Mouse (Mus musculus) cortical plate, adult 2 months (tissue): ENCODE measurements at regions not wholly inside any gene's neighbourhood (a gene's known extent, or its start where the extent isn't known, plus 50 kb on each side); places are given as distances from the start of the nearest gene placed in this dataset.

Source experiments
- CTCF ChIP-seq: fragments of 200-500 bp; IDR thresholded peaks from 2 replicates; pipeline ENCODE4 v1.5.1; 2011; ENCODE audit warnings: mild to moderate bottlenecking, control low read depth, low read length; ENCODE audit not compliant: insufficient read depth; ENCODE audit errors: extremely low read depth
- POLR2A ChIP-seq: fragments of 200-500 bp; IDR thresholded peaks from 2 replicates; pipeline ENCODE4 v1.6.1; 2011; ENCODE audit warnings: mild to moderate bottlenecking, low read length, control low read depth; ENCODE audit not compliant: insufficient read depth; ENCODE audit errors: extremely low read depth

- TF ChIP-seq POLR2A, result no peak
- no peak for TF ChIP-seq CTCF
Observed at GRCm38 (mm10) chr16:93192651-93193173, 366.8 kb upstream of the Runx1 start.
